Mouse (Mus musculus) limb, embryonic 11.5 days (tissue): ENCODE results near the gene Jak2. TPM values are rescaled to one million over a fixed set of nuclear protein-coding genes. Genes with fewer than 3 reads are reported as not detected.

Experiments
- ATAC-seq: fragments of 200-750 bp; cut with Nextera tagmentation; 2 replicates; pipeline ENCODE4 v1.8.0; 2017; ENCODE audit warnings: low read depth; ENCODE audit not compliant: insufficient number of reproducible peaks, low FRiP score, low TSS enrichment
- DNase-seq: peaks from one replicate; pipeline ENCODE4 v3.0.0-alpha.2; 2015; ENCODE audit warnings: low spot score
- H3K27ac ChIP-seq: fragments of 300-500 bp; sonication (generic); replicated peaks from 2 replicates; pipeline ENCODE4 v1.5.1; 2014; ENCODE audit warnings: low read depth, mild to moderate bottlenecking, low read length
- H3K27me3 ChIP-seq: fragments of 300-500 bp; sonication (generic); 2 replicates; pipeline ENCODE4 v1.6.1; 2014; ENCODE audit warnings: mild to moderate bottlenecking, low read length, mixed read lengths; ENCODE audit not compliant: control insufficient read depth, insufficient read depth
- H3K36me3 ChIP-seq: fragments of 300-500 bp; sonication (generic); 2 replicates; pipeline ENCODE4 v1.6.1; 2014; ENCODE audit warnings: mild to moderate bottlenecking, low read length, moderate library complexity, mixed read lengths; ENCODE audit not compliant: control insufficient read depth, insufficient read depth
- H3K4me1 ChIP-seq: fragments of 300-500 bp; sonication (generic); 2 replicates; pipeline ENCODE4 v1.6.1; 2014; ENCODE audit warnings: low read length, mixed read lengths; ENCODE audit not compliant: control insufficient read depth, insufficient read depth
- H3K4me2 ChIP-seq: fragments of 300-500 bp; sonication (generic); 2 replicates; pipeline ENCODE4 v1.6.1; 2014; ENCODE audit warnings: low read depth, mild to moderate bottlenecking, moderate library complexity; ENCODE audit not compliant: severe bottlenecking
- H3K4me3 ChIP-seq: fragments of 300-500 bp; sonication (generic); 2 replicates; pipeline ENCODE4 v1.5.1; 2014; ENCODE audit warnings: low read depth, low read length
- H3K9ac ChIP-seq: fragments of 300-500 bp; sonication (generic); 2 replicates; pipeline ENCODE4 v1.6.1; 2014; ENCODE audit warnings: mild to moderate bottlenecking, low read length
- H3K9me3 ChIP-seq: fragments of 300-500 bp; sonication (generic); 2 replicates; pipeline ENCODE4 v1.6.1; 2016; ENCODE audit warnings: low read length; ENCODE audit not compliant: control insufficient read depth
- WGBS: fragments of 180-500 bp; shearing (Covaris S2); extraction: QIAGEN DNeasy Blood & Tissue Kit; methylation state at CpG from one replicate; pipeline ENCODE4 v1.1.7; 2014; 5-methylcytosine and 5-hydroxymethylcytosine counted together
- polyA plus RNA-seq: library from polyadenylated mRNA; unstranded; fragments of >200 nt; fragmentation: Nextera tagmentation; extraction: Ambion mirVana; gene quantifications from 2 replicates; pipeline ENCODE4 v1.2.1, GENCODE M21; 2014

The Jak2 gene
- polyA plus RNA-seq, 1 experiment from 2014 or later = 11.4 TPM

- ATAC-seq = no peak
- Histone ChIP-seq H3K4me1 (no peaks in the 10 kb centered on the region), H3K36me3 (no peaks in the 10 kb centered on the region; the same call in 1 of the 2 replicates)
Measured at GRCm38 (mm10) chr19:29300919-29301318, 49.3 kb downstream of the Jak2 start.

GRCm38 (mm10) chr19:29302119-29302518, 50.5 kb downstream of the Jak2 start:
- H3K27ac ChIP-seq = no peak overlapping the region
- no peaks in the 10 kb centered on the region for H3K9me3 ChIP-seq
- DNase-seq (no peak), ATAC-seq (no peak)
- H3K4me2 ChIP-seq = no peak overlapping the region
- WGBS = 92% methylated on average over 2 of the region's 2 CpGs
- H3K36me3 ChIP-seq = no peaks in the 10 kb centered on the region
- no peak overlapping the region for H3K4me3 ChIP-seq
- H3K27me3 ChIP-seq = no peaks in the 10 kb centered on the region
- no peak overlapping the region for H3K9ac ChIP-seq
- no peaks in the 10 kb centered on the region for H3K4me1 ChIP-seq

More at GRCm38 (mm10) chr19:29300919-29301318, 49.3 kb downstream of the Jak2 start:
- H3K9ac ChIP-seq = no peak overlapping the region
- no peaks in the 10 kb centered on the region for H3K9me3 ChIP-seq
- H3K27ac ChIP-seq = no peak overlapping the region
- 91% methylated on average over 13 of the region's 13 CpGs for WGBS
- no peaks in the 10 kb centered on the region for H3K27me3 ChIP-seq
- H3K4me3 ChIP-seq = no peak overlapping the region
- no peak overlapping the region for H3K4me2 ChIP-seq
- DNase-seq = no peak

GRCm38 (mm10) chr19:29308832-29309231, 57.2 kb downstream of the Jak2 start:
- no peak overlapping the region for H3K9ac ChIP-seq
- no peak overlapping the region for H3K4me2 ChIP-seq
- H3K27me3 ChIP-seq = no peaks in the 10 kb centered on the region
- H3K4me1 ChIP-seq = no peaks in the 10 kb centered on the region
- H3K9me3 ChIP-seq = no peaks in the 10 kb centered on the region
- DNase-seq = no peak
- ATAC-seq = no peak
- H3K36me3 ChIP-seq = no peaks in the 10 kb centered on the region; the same call in 1 of the 2 replicates
- H3K4me3 ChIP-seq = no peak overlapping the region
- H3K27ac ChIP-seq = no peak overlapping the region

GRCm38 (mm10) chr19:29311791-29312190, 60.2 kb downstream of the Jak2 start:
- Histone ChIP-seq H3K27ac (no peak overlapping the region), H3K9me3 (no peaks in the 10 kb centered on the region), H3K9ac (no peak overlapping the region), H3K27me3 (no peaks in the 10 kb centered on the region), H3K4me2 (no peak overlapping the region), H3K4me3 (no peak overlapping the region), H3K36me3 (no peaks in the 10 kb centered on the region; the same call in 1 of the 2 replicates), H3K4me1 (no peaks in the 10 kb centered on the region)
- DNase-seq (no peak), ATAC-seq (no peak)
- WGBS = 92% methylated on average over 8 of the region's 8 CpGs

GRCm38 (mm10) chr19:29312661-29313060, 61.0 kb downstream of the Jak2 start:
- no peaks in the 10 kb centered on the region; the same call in 1 of the 2 replicates for H3K36me3 ChIP-seq
- WGBS = 80% methylated on average over 7 of the region's 7 CpGs
- no peaks in the 10 kb centered on the region for H3K27me3 ChIP-seq
- no peaks in the 10 kb centered on the region for H3K4me1 ChIP-seq
- no peaks in the 10 kb centered on the region for H3K9me3 ChIP-seq
- no peak for DNase-seq
- ATAC-seq = no peak
- H3K4me2 ChIP-seq = no peak overlapping the region
- H3K27ac ChIP-seq = no peak overlapping the region
- no peak overlapping the region for H3K9ac ChIP-seq
- no peak overlapping the region for H3K4me3 ChIP-seq

GRCm38 (mm10) chr19:29323416-29324049, 71.9 kb downstream of the Jak2 start:
- no peaks in the 10 kb centered on the region for H3K4me1 ChIP-seq
- H3K36me3 ChIP-seq = no peaks in the 10 kb centered on the region
- no peaks in the 10 kb centered on the region for H3K27me3 ChIP-seq
- H3K9me3 ChIP-seq = no peaks in the 10 kb centered on the region
- no peak for DNase-seq
- H3K4me2 ChIP-seq = no peak overlapping the region
- no peak overlapping the region for H3K9ac ChIP-seq
- H3K27ac ChIP-seq = no peak overlapping the region
- no peak overlapping the region for H3K4me3 ChIP-seq
- no peak for ATAC-seq
- 76% methylated on average over 8 of the region's 8 CpGs for WGBS

GRCm38 (mm10) chr19:29325053-29325851, 73.6 kb downstream of the Jak2 start, which contains the start of gene Insl6:
Gene Insl6, minus strand, starts transcription at chr19:29325356.
- Histone ChIP-seq H3K4me3 (peak within 1 kb of the TSS; percentile 21), H3K9ac (no peak within 1 kb of the TSS), H3K27ac (no peak within 1 kb of the TSS), H3K4me2 (peak within 1 kb of the TSS; percentile 58), H3K36me3 (no peaks in the 10 kb centered on the region), H3K4me1 (no peaks in the 10 kb centered on the region), H3K27me3 (no peaks in the 10 kb centered on the region), H3K9me3 (no peaks in the 10 kb centered on the region)
- peak; percentile 95 for ATAC-seq
- WGBS = 5% methylated on average over 23 of the region's 31 CpGs
- DNase-seq = peak; percentile 81

- 62% methylated on average over 9 of the region's 9 CpGs for WGBS
- H3K27ac ChIP-seq = no peak overlapping the region
- no peak overlapping the region for H3K9ac ChIP-seq
Measured at GRCm38 (mm10) chr19:29325852-29326180, 74.2 kb downstream of the Jak2 start.

More at GRCm38 (mm10) chr19:29325852-29326180, 74.2 kb downstream of the Jak2 start:
- ATAC-seq (no peak), DNase-seq (no peak)
- Histone ChIP-seq H3K36me3 (no peaks in the 10 kb centered on the region), H3K4me2 (peak overlapping the region; percentile 58; the same call in 1 of the 2 replicates), H3K4me1 (no peaks in the 10 kb centered on the region), H3K27me3 (no peaks in the 10 kb centered on the region), H3K9me3 (no peaks in the 10 kb centered on the region), H3K4me3 (no peak overlapping the region)
